Mouse (Mus musculus) skeletal muscle tissue, adult 2 months (tissue): Measurements from ENCODE around the gene Pknox2.

ENCODE experiments used
- DNase-seq: peaks from one replicate; pipeline ENCODE4 v3.0.0-alpha.2; 2012; ENCODE audit warnings: low read depth, low spot score

Gene Pknox2

DNA sequence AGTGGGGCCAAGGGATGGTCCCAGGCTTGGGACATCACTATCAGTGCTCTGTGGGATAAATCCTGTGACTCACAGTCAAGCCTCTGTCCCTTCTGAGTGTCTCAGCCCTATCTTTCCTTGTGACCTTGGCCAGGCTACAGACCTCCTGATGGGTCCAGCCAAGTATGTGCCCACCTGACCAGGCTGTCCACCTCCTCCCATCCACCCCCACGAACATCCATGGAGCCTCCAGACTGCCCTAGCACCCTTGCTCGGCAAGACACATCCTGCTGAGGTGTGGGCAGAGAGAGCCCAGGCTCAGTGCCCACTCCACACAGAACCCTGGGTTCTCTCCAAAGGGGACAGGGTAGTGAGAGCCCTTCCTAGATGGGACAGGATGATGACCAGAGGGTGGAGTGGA, 204.6 kb downstream of the Pknox2 start:
- DNase-seq, result no peak

- no peak for DNase-seq
Measured at GRCm38 (mm10) chr9:36942131-36942530, 205.1 kb downstream of the Pknox2 start.

- no peak for DNase-seq
Measured at GRCm38 (mm10) chr9:36941565-36941964, 205.6 kb downstream of the Pknox2 start.

DNA sequence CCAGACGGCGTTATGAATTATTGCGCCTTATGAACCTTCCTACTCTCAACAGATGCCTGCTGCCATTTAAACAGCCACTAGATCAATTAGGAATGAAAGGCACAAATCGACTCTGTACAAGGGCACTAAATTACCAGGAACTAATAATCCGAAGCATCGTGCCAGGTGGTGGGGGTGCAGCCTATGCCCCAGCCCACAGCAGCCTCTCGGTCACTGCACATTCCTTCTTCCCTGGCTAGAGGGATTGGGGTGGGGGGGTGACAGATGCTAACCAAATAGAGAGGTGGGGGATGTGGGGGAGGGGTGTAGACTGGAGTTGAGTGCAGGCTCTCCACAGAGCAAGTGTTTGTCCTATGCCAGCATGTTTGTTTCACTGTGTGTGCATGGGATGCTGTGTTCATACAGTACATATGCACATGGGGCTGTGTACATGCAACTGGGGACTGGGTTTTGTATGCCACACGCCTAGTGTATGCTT, 208.6 kb downstream of the Pknox2 start:
- no peak for DNase-seq

DNA sequence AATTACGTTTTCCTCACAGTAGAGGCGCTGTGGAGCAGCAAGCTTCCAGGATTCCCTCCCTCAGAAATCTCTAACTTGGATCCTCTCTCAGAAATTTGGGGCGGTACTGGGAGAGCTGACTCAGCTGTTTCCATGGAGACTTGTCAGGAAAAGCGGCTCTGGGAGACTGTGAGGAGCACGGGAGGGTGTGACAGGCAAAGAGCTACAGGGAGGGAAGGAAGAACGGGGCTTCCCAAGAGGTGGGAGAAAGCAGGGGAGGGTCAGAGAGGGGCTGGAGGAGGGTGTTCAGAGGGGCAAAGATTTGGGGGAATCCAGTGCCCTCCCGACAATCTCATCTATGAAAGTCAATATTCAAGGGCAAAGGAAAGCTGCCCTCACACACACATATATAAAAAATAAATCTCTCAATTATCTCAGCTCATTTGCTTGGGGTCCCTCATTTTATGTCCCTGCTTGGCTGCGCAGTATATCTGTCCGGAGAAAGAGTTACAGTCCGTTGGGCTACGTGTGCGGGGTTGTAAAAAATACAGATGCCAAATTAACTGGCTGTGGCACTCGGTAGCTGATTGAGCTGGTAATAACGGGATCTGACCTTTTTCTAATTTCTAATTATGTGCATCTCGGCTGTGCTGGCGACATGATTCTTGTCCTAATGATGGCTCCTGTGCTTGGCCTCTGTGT, 213.3 kb downstream of the Pknox2 start:
- DNase-seq, result peak; percentile 71

GRCm38 (mm10) chr9:36932950-36933812, 214.0 kb downstream of the Pknox2 start:
- DNase-seq, result no peak

DNA sequence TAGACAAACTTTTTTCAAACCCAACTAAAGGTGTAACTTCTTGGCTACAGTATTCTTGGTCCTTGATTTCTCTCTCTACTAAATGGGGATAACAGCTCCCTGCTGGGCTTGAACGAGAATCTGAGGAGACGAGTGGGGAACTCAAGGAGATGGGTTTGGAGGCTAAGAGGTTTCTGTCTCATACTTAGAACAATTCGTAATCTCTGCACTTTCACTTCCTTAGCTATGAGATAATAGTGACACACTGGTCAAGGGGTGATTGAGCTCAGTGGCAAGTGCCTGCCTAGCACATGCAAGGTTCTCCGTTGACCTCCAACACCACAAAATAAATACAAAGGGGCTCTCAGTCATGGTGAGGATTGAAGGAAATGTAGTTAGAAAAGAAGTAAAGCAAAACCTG, 215.6 kb downstream of the Pknox2 start:
- no peak for DNase-seq

DNA sequence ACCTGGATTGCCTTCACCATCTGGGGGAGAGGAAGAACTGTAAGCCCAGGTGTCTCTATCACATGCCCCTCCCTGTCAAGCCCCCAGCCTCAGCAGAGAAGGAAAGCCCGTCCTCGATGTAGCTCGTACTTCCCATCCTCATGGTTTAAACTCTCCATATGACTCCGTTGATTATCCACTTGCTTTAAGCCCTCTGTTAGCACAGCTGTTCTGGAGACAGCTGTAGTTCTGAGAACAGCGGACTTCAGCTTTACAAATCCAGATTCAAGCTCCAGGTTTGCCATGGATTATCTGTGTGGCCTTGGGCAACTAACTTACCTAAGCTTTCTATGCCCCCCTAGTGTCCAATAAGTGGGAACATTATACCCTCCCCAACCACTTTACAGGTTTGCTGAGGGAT, 223.5 kb downstream of the Pknox2 start:
- DNase-seq, result no peak

- no peak for DNase-seq
Measured at GRCm38 (mm10) chr9:36921718-36922415, 225.3 kb downstream of the Pknox2 start.

DNA sequence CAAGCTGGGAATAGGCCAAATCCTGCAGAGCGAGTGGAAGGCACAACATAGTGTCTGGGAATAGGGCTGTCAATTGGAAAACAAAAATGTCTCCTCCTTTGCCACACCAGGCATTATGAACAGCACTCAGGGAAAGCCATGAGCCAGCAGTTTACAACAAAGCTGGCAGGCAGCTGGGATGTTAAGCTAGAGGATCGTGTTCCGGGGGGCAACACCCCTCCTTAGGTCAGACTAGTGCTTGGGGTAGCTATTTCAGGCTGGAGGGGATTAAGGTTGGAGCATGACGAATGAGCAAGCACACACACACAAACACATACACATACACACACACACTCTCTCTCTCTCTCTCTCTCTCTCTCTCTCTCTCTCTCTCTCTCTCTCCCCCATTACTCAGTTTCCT, 227.7 kb downstream of the Pknox2 start:
- no peak for DNase-seq

GRCm38 (mm10) chr9:36918582-36918981, 228.6 kb downstream of the Pknox2 start:
- no peak for DNase-seq

DNA sequence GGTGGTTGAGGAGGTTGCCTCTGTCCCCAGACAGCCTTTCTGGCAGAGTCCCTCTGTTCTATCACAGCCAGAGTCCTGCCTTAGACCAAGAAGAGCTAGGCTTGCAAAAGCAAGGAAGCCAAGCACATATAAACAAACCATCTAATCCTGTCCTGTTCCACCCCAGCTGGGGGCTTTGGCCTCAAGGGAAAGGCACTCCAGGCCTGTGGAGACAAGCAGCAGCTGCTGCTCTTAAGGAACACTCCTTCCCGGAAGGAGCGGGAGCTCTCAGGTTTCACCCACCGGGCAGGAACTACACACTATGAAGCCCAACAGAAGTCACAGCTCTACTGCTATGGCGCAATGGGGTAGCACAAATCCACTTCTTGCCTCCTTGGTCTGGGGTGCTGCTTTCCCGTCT, 230.3 kb downstream of the Pknox2 start:
- peak; percentile 91 for DNase-seq

- peak; percentile 77 for DNase-seq
Measured at GRCm38 (mm10) chr9:36916362-36916761, 230.8 kb downstream of the Pknox2 start.

DNA sequence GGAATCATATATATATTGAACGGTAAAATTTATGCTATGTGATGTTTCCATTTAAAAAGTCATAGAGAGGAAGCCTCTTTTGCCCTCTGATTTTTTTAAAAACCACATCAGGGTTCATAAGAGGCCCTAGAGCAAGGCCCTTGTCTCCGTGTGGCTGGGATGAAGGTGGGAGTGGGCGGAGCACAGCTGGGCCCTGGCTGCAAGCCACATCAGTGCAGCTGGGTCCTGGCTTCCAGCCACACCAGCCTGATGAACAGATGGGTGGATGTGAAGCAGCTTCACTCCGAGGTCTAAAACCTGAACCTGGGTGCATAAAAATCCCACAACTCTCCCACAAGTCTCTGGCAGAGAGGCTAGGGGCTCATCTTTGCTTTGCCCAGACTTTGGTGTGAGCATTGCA, 241.8 kb downstream of the Pknox2 start:
- DNase-seq, result no peak

- no peak for DNase-seq
Measured at GRCm38 (mm10) chr9:36900464-36900863, 246.7 kb downstream of the Pknox2 start.

DNA sequence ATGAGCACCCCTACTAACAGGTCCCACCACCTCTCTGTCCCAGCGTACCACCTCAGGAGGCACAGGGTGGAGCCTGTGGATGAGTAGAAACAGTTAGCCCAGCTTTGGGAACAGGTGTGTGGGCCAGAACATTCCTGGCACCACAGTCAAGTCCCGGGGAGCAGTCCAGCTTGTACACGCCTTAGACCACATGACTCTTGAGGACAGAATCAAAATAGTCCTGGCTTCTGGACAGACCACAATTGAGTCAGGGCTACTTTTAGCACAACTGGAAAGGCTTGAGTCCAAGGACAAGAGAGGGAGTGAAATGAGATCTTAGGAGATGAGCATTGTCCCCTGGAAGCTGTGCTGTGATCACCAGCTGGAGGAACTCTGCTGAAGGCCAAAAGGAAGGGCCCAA, 248.6 kb downstream of the Pknox2 start:
- peak; percentile 94 for DNase-seq

GRCm38 (mm10) chr9:36895009-36895693, 252.1 kb downstream of the Pknox2 start:
- peak; percentile 86 for DNase-seq

DNA sequence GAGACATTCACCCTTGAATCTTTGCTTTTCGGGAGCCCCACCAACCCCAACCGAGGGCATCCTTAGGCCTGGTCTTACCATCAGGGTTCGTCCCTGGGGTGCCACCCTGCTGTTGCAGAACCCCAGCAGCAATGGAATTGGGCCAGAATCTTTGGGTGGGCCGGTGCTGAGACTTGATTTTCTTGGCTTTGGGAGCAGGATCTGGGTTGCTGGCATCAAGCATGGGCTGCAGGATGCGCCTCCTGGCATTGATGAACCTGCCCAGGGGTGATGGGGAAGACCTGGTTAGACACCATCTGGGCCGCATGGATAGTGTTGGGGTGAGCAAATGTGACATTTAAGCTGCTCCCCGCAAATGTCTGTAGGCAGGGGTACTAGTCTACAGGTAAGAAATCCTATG, 253.0 kb downstream of the Pknox2 start:
- DNase-seq, result no peak

DNA sequence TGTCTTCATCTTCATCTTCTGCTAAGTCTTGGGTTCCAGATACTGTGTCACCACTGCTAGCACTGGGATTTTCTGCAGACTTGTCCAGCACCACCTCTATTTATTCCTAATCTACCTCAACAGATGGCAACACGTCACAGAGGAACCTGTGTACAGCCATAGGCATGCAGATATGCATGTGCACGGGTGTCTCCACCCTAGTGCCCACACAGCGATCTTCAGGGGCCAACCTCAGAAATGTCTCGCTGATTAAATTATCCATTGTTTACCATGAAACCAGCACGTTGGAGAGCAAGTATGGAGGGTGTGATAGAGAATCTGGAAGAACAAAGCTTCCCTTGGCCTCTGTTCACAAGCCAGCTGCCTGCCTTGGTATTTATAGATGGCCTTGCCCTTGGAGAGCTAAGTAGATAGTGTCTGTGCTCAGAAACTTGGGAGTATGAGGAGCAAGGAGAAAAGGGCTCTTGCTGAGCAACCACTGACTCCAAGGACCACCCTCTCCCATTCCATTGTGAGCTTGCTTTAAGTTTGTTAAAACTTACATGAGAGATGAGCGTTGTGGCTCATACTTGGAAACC, 253.7 kb downstream of the Pknox2 start:
- DNase-seq, result no peak

DNA sequence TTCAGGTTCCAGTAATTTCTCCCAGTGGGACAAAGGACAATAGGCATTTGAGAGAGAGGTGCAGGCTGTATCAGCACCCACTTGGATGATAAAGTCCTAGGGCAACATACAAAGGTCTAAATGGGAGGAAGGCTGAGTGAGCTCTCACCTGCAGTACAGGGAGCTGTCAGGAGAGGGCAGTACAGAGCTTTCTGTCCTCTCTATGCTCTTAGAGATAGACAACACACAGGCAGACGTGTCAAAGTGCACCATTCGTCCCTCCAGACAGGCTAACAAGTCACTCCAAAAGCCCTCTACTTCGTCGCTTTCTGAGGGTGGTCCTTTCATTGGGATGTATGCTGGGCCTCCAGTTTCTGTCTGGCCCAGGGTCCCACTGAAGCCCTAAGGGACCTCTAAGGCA, 256.7 kb downstream of the Pknox2 start:
- DNase-seq, result no peak

- no peak for DNase-seq
Measured at GRCm38 (mm10) chr9:36885237-36885636, 262.0 kb downstream of the Pknox2 start.
